Mouse (Mus musculus): Measurements from ENCODE around the gene Ilf2. TPM values are rescaled to one million over a fixed set of nuclear protein-coding genes. Genes with fewer than 3 reads are reported as not detected.

Ilf2 gene
- polyA plus RNA-seq, 1 experiment from 2014 or later: 27.6 TPM

GRCm38 (mm10) chr3:90465686-90466310, 10.1 kb upstream of the Ilf2 start, which contains the start of gene Npr1:
Npr1 (minus strand) TSS chr3:90465866.
- Histone ChIP-seq H3K4me3 (ENCODE audit: low read depth, low read length) (peak within 1 kb of the TSS; percentile 58), H3K27ac (ENCODE audit: low read depth) (peak within 1 kb of the TSS; percentile 55; the same call in 1 of the 2 replicates), H3K4me1 (ENCODE audit: insufficient read depth) (peaks cover 11% of the 10 kb centered on the region), H3K9me3 (ENCODE audit: low read length) (no peaks in the 10 kb centered on the region), H3K9ac (replicated peaks) (peak within 1 kb of the TSS; percentile 59), H3K4me2 (ENCODE audit: low read depth, low read length) (peak within 1 kb of the TSS; percentile 86), H3K27me3 (ENCODE audit: insufficient read depth, low read length) (peaks cover 34% of the 10 kb centered on the region), H3K36me3 (replicated peaks; ENCODE audit: insufficient read depth, low read length) (no peaks in the 10 kb centered on the region)
- under 1% methylated on average over 32 of the region's 49 CpGs for WGBS (ENCODE audit: insufficient replicate concordance)
- TF ChIP-seq EP300 (IDR thresholded peaks at IDR 0.05; ENCODE audit: low read depth) (no peak), CTCF (IDR thresholded peaks at IDR 0.05; ENCODE audit: low read depth) (no peak)
- DNase-seq (peak; percentile 36), ATAC-seq (peak; percentile 51)

- Histone ChIP-seq H3K27me3 (ENCODE audit: insufficient read depth, low read length) (peaks cover 34% of the 10 kb centered on the region), H3K9ac (replicated peaks) (peak overlapping the region; percentile 38; the same call in 1 of the 2 replicates), H3K4me1 (ENCODE audit: insufficient read depth) (peaks cover 11% of the 10 kb centered on the region), H3K4me2 (ENCODE audit: low read depth, low read length) (peak overlapping the region; percentile 86), H3K27ac (ENCODE audit: low read depth) (no peak overlapping the region), H3K9me3 (ENCODE audit: low read length) (no peaks in the 10 kb centered on the region), H3K4me3 (ENCODE audit: low read depth, low read length) (peak overlapping the region; percentile 58), H3K36me3 (replicated peaks; ENCODE audit: insufficient read depth, low read length) (no peaks in the 10 kb centered on the region)
- WGBS (ENCODE audit: insufficient replicate concordance): under 1% methylated on average over 15 of the region's 15 CpGs
- TF ChIP-seq CTCF (IDR thresholded peaks at IDR 0.05; ENCODE audit: low read depth) (peak; percentile 89), EP300 (IDR thresholded peaks at IDR 0.05; ENCODE audit: low read depth) (no peak)
- ATAC-seq (peak; percentile 69), DNase-seq (peak; percentile 62)
Observed at GRCm38 (mm10) chr3:90466311-90466766, 9.6 kb upstream of the Ilf2 start.

- H3K9ac ChIP-seq (replicated peaks): no peak overlapping the region
- no peak overlapping the region for H3K4me2 ChIP-seq (ENCODE audit: low read depth, low read length)
- DNase-seq: no peak
- H3K4me1 ChIP-seq (ENCODE audit: insufficient read depth): peaks cover 11% of the 10 kb centered on the region
- no peak for TF ChIP-seq EP300 (IDR thresholded peaks at IDR 0.05; ENCODE audit: low read depth)
- TF ChIP-seq CTCF (IDR thresholded peaks at IDR 0.05; ENCODE audit: low read depth): no peak
- peaks cover 29% of the 10 kb centered on the region for H3K27me3 ChIP-seq (ENCODE audit: insufficient read depth, low read length)
- no peaks in the 10 kb centered on the region for H3K9me3 ChIP-seq (ENCODE audit: low read length)
- no peak overlapping the region for H3K27ac ChIP-seq (ENCODE audit: low read depth)
- WGBS (ENCODE audit: insufficient replicate concordance): 90% methylated on average over 10 of the region's 10 CpGs
- no peak overlapping the region for H3K4me3 ChIP-seq (ENCODE audit: low read depth, low read length)
- no peak for ATAC-seq
- no peaks in the 10 kb centered on the region for H3K36me3 ChIP-seq (replicated peaks; ENCODE audit: insufficient read depth, low read length)
Observed at GRCm38 (mm10) chr3:90467618-90468300, 8.2 kb upstream of the Ilf2 start.

- DNase-seq (peak; percentile 52), ATAC-seq (no peak)
- Histone ChIP-seq H3K27me3 (ENCODE audit: insufficient read depth, low read length) (no peaks in the 10 kb centered on the region), H3K4me3 (ENCODE audit: low read depth, low read length) (no peak overlapping the region), H3K36me3 (replicated peaks; ENCODE audit: insufficient read depth, low read length) (no peaks in the 10 kb centered on the region), H3K27ac (ENCODE audit: low read depth) (no peak overlapping the region), H3K4me2 (ENCODE audit: low read depth, low read length) (no peak overlapping the region), H3K4me1 (ENCODE audit: insufficient read depth) (0 out of 2 replicates have a peak, but pooled peaks cover 7% of the 10 kb centered on the region), H3K9me3 (ENCODE audit: low read length) (no peaks in the 10 kb centered on the region), H3K9ac (replicated peaks) (no peak overlapping the region)
- TF ChIP-seq CTCF (IDR thresholded peaks at IDR 0.05; ENCODE audit: low read depth): peak; percentile 77
- TF ChIP-seq EP300 (IDR thresholded peaks at IDR 0.05; ENCODE audit: low read depth): no peak
- 19% methylated on average over 3 of the region's 3 CpGs for WGBS (ENCODE audit: insufficient replicate concordance)
Observed at GRCm38 (mm10) chr3:90472213-90472612, 3.7 kb upstream of the Ilf2 start.

GRCm38 (mm10) chr3:90475151-90475830, 635 bp upstream of the Ilf2 start:
- 37% methylated on average over 15 of the region's 16 CpGs for WGBS (ENCODE audit: insufficient replicate concordance)
- peak; percentile 2; the same call in 1 of the 2 replicates for ATAC-seq

GRCm38 (mm10) chr3:90486998-90487397, 11.1 kb downstream of the Ilf2 start:
- Histone ChIP-seq H3K9ac (replicated peaks) (no peak overlapping the region), H3K27me3 (ENCODE audit: insufficient read depth, low read length) (no peaks in the 10 kb centered on the region), H3K36me3 (replicated peaks; ENCODE audit: insufficient read depth, low read length) (peaks cover 58% of the 10 kb centered on the region), H3K27ac (ENCODE audit: low read depth) (no peak overlapping the region), H3K4me3 (ENCODE audit: low read depth, low read length) (no peak overlapping the region), H3K9me3 (ENCODE audit: low read length) (no peaks in the 10 kb centered on the region), H3K4me1 (ENCODE audit: insufficient read depth) (peaks cover 5% of the 10 kb centered on the region), H3K4me2 (ENCODE audit: low read depth, low read length) (no peak overlapping the region)
- DNase-seq: no peak
- 70% methylated on average over 5 of the region's 5 CpGs for WGBS (ENCODE audit: insufficient replicate concordance)
- TF ChIP-seq EP300 (IDR thresholded peaks at IDR 0.05; ENCODE audit: low read depth) (no peak), CTCF (IDR thresholded peaks at IDR 0.05; ENCODE audit: low read depth) (no peak)
- ATAC-seq: no peak

More at GRCm38 (mm10) chr3:90475151-90475830, 635 bp upstream of the Ilf2 start:
- peak overlapping the region; percentile 47 for H3K4me3 ChIP-seq (ENCODE audit: low read depth, low read length)
- no peak for DNase-seq
- TF ChIP-seq CTCF (IDR thresholded peaks at IDR 0.05; ENCODE audit: low read depth) (no peak), EP300 (IDR thresholded peaks at IDR 0.05; ENCODE audit: low read depth) (no peak)
- H3K36me3 ChIP-seq (replicated peaks; ENCODE audit: insufficient read depth, low read length): peaks cover 6% of the 10 kb centered on the region
- H3K4me1 ChIP-seq (ENCODE audit: insufficient read depth): 0 out of 2 replicates have a peak, but pooled peaks cover 9% of the 10 kb centered on the region
- no peaks in the 10 kb centered on the region for H3K27me3 ChIP-seq (ENCODE audit: insufficient read depth, low read length)
- no peak overlapping the region for H3K9ac ChIP-seq (replicated peaks)
- no peak overlapping the region for H3K27ac ChIP-seq (ENCODE audit: low read depth)
- peak overlapping the region; percentile 62 for H3K4me2 ChIP-seq (ENCODE audit: low read depth, low read length)
- H3K9me3 ChIP-seq (ENCODE audit: low read length): no peaks in the 10 kb centered on the region

Data from liver, postnatal 0 days (tissue).